ENCODE assay signal across 25 mouse cellular contexts in genomic region chr1:177584302-177584886, GRCm38 (mm10).
A peak's percentile ranks its signal among the peaks of the same experiment; 100 is the strongest.
DNase-seq lines count a peak whose midpoint lies in the region; ATAC-seq lines count a peak whose summit lies in the region.
"Had no signal": no experiment of that assay in that cellular context is flagged by ENCODE, and none has a peak within 500 bp of the region (broad histone marks: within the 10 kb centered on the region; RNA-seq: fewer than 3 reads in every experiment).

No protein-coding gene starts in this region.

- peaks cover 6% of the 10 kb centered on the region; the same call in 1 of the 2 replicates for H3K9me3 ChIP-seq in heart, embryonic 15.5 days (replicated peaks)
- peaks cover 10% of the 10 kb centered on the region for H3K9me3 ChIP-seq in kidney, embryonic 16.5 days (ENCODE audit: low read length)
- peaks cover 2% of the 10 kb centered on the region; the same call in 1 of the 2 replicates for H3K9me3 ChIP-seq in lung, embryonic 16.5 days (ENCODE audit: control insufficient read depth, low read length)
- H3K9me3 ChIP-seq in limb, embryonic 10.5 days (replicated peaks), result no peaks in the 10 kb centered on the region

- no peaks in the 10 kb centered on the region for H3K36me3 ChIP-seq in heart, embryonic 15.5 days
- H3K36me3 ChIP-seq in kidney, embryonic 16.5 days (ENCODE audit: insufficient read depth, low read length), result no peaks in the 10 kb centered on the region
- no peaks in the 10 kb centered on the region for H3K36me3 ChIP-seq in lung, embryonic 16.5 days (ENCODE audit: control insufficient read depth, insufficient read depth, low read length)
- no peaks in the 10 kb centered on the region for H3K36me3 ChIP-seq in limb, embryonic 10.5 days
- H3K36me3 ChIP-seq: forebrain, embryonic 12.5 days; hindbrain, embryonic 15.5 days; limb, embryonic 12.5 days; neural tube, embryonic 13.5 days had no signal

- H3K4me2 ChIP-seq in heart, embryonic 15.5 days, result no peak overlapping the region
- H3K4me2 ChIP-seq in kidney, embryonic 16.5 days (replicated peaks; ENCODE audit: low read depth, low read length), result no peak overlapping the region
- no peak overlapping the region for H3K4me2 ChIP-seq in lung, embryonic 16.5 days (ENCODE audit: low read depth, low read length)
- H3K4me2 ChIP-seq: forebrain, embryonic 12.5 days; heart, embryonic 11.5 days; hindbrain, embryonic 15.5 days; limb, embryonic 12.5 days; liver, embryonic 11.5 days; midbrain, embryonic 12.5 days; neural tube, embryonic 13.5 days had no signal

- 0 out of 2 replicates have a peak, but pooled peaks have one; percentile 22 for ATAC-seq in heart, embryonic 15.5 days (replicated peaks; ENCODE audit: insufficient number of reproducible peaks, insufficient read depth, low FRiP score, low read depth)
- peak; percentile 84; the same call in 1 of the 2 replicates for ATAC-seq in kidney, embryonic 16.5 days (ENCODE audit: low FRiP score, low TSS enrichment)
- peak; percentile 84 for ATAC-seq in lung, embryonic 16.5 days (ENCODE audit: low read depth)
- ATAC-seq: CD4-positive, CD25-positive, alpha-beta regulatory T cell, adult 4 months; forebrain, postnatal 0 days; liver, postnatal 0 days had no signal

- no peak overlapping the region for H3K27ac ChIP-seq in heart, embryonic 15.5 days
- H3K27ac ChIP-seq in kidney, embryonic 16.5 days (ENCODE audit: low read length), result no peak overlapping the region
- H3K27ac ChIP-seq in lung, embryonic 16.5 days (ENCODE audit: low read length), result no peak overlapping the region
- no peak overlapping the region for H3K27ac ChIP-seq in limb, embryonic 10.5 days
- H3K27ac ChIP-seq: forebrain, embryonic 12.5 days; hindbrain, embryonic 15.5 days; limb, embryonic 12.5 days; midbrain, embryonic 12.5 days; neural tube, embryonic 13.5 days had no signal

- H3K9ac ChIP-seq in heart, embryonic 15.5 days, result no peak overlapping the region
- no peak overlapping the region for H3K9ac ChIP-seq in kidney, embryonic 16.5 days (replicated peaks; ENCODE audit: low read length)
- H3K9ac ChIP-seq in lung, embryonic 16.5 days (ENCODE audit: low read length), result no peak overlapping the region
- H3K9ac ChIP-seq: forebrain, embryonic 12.5 days; forebrain, postnatal 0 days; hindbrain, embryonic 15.5 days; limb, embryonic 12.5 days; liver, postnatal 0 days; midbrain, embryonic 12.5 days; neural tube, embryonic 13.5 days had no signal

- WGBS in heart, embryonic 15.5 days, result 54% methylated on average over 5 of the region's 5 CpGs
- 22% methylated on average over 5 of the region's 5 CpGs for WGBS in kidney, embryonic 16.5 days
- 32% methylated on average over 5 of the region's 5 CpGs for WGBS in lung, embryonic 16.5 days
- WGBS in limb, embryonic 10.5 days, result 35% methylated on average over 5 of the region's 5 CpGs

- H3K4me1 ChIP-seq in heart, embryonic 15.5 days (replicated peaks), result no peaks in the 10 kb centered on the region
- H3K4me1 ChIP-seq in kidney, embryonic 16.5 days (ENCODE audit: insufficient read depth, low read length), result no peaks in the 10 kb centered on the region
- no peaks in the 10 kb centered on the region for H3K4me1 ChIP-seq in lung, embryonic 16.5 days (replicated peaks; ENCODE audit: control insufficient read depth, insufficient read depth, low read length)
- H3K4me1 ChIP-seq in limb, embryonic 10.5 days, result peaks cover 5% of the 10 kb centered on the region; the same call in 1 of the 2 replicates
- H3K4me1 ChIP-seq: forebrain, embryonic 12.5 days; hindbrain, embryonic 15.5 days; limb, embryonic 12.5 days; midbrain, embryonic 12.5 days; neural tube, embryonic 13.5 days had no signal

- no peak overlapping the region for H3K4me3 ChIP-seq in heart, embryonic 15.5 days
- no peak overlapping the region for H3K4me3 ChIP-seq in kidney, embryonic 16.5 days (ENCODE audit: low read length)
- no peak overlapping the region for H3K4me3 ChIP-seq in lung, embryonic 16.5 days (ENCODE audit: low read length)
- no peak overlapping the region for H3K4me3 ChIP-seq in limb, embryonic 10.5 days
- H3K4me3 ChIP-seq: forebrain, embryonic 12.5 days; hindbrain, embryonic 15.5 days; limb, embryonic 12.5 days; megakaryocyte, embryonic 14.5 days; midbrain, embryonic 12.5 days; neural tube, embryonic 13.5 days had no signal

- no peaks in the 10 kb centered on the region for H3K27me3 ChIP-seq in heart, embryonic 15.5 days
- no peaks in the 10 kb centered on the region for H3K27me3 ChIP-seq in kidney, embryonic 16.5 days (ENCODE audit: insufficient read depth, low read length)
- H3K27me3 ChIP-seq in lung, embryonic 16.5 days (ENCODE audit: control insufficient read depth, insufficient read depth, low read depth, low read length), result no peaks in the 10 kb centered on the region
- no peaks in the 10 kb centered on the region for H3K27me3 ChIP-seq in limb, embryonic 10.5 days (ENCODE audit: low read depth, poor library complexity, severe bottlenecking)
- H3K27me3 ChIP-seq: forebrain, embryonic 12.5 days; hindbrain, embryonic 15.5 days; limb, embryonic 12.5 days; megakaryocyte, embryonic 14.5 days; midbrain, embryonic 12.5 days; neural tube, embryonic 13.5 days had no signal

- DNase-seq in heart, adult 18-20 months, result no peak
- no peak for DNase-seq in kidney, adult 8-10 months
- no peak for DNase-seq in lung, postnatal 25 days (ENCODE audit: low spot score)
- DNase-seq in forelimb bud, embryonic 11.5 days (ENCODE audit: low read depth, low spot score), result peak; percentile 4
- no peak for DNase-seq in limb, embryonic 10.5 days (ENCODE audit: low spot score)
- DNase-seq: adrenal gland, postnatal 25 days; cerebellum, postnatal 10 days; forebrain, postnatal 0 days; gastrocnemius, postnatal 14 days; kidney, postnatal 14 days; liver, postnatal 0 days; lung, postnatal 4 days; right cerebral cortex, postnatal 4 days had no signal

Comparison
In these comparisons a context has a peak if more than half of its experiments do, and no peak if none do; other contexts are left out.
1. ATAC-seq: peak in every context shown above with its lines; median percentile 84 in kidney, embryonic 16.5 days; 84 in lung, embryonic 16.5 days; 22 in heart, embryonic 15.5 days.